Mouse (Mus musculus) megakaryocyte, embryonic 14.5 days (primary cell): ENCODE data around the gene Scyl1.

Source experiments
- FLI1 ChIP-seq: IDR thresholded peaks from 2 replicates; pipeline ENCODE4 v1.6.1; 2012; ENCODE audit warnings: low read length, inconsistent platforms, mixed read lengths
- GATA1 ChIP-seq: IDR thresholded peaks from 3 replicates; pipeline ENCODE4 v1.6.1; 2012; ENCODE audit warnings: mixed read lengths, low read length, inconsistent platforms, borderline replicate concordance

- no peak for TF ChIP-seq GATA1
- TF ChIP-seq FLI1 = no peak
Observed at GRCm38 (mm10) chr19:5742241-5742641, 29.0 kb downstream of the Scyl1 start.
